Mouse (Mus musculus) olfactory bulb, adult 2 months (tissue): ENCODE results near the gene Calm1.

Experiments used
- CTCF ChIP-seq: fragments of 200-500 bp; IDR thresholded peaks from 2 replicates; pipeline ENCODE4 v1.5.1; 2012; ENCODE audit warnings: low read depth, mild to moderate bottlenecking, low read length, moderate library complexity; ENCODE audit not compliant: insufficient read depth
- POLR2A ChIP-seq: fragments of 200-500 bp; IDR thresholded peaks from 2 replicates; pipeline ENCODE4 v1.6.1; 2012; ENCODE audit warnings: mild to moderate bottlenecking, low read depth, low read length, moderate library complexity; ENCODE audit not compliant: insufficient read depth

DNA sequence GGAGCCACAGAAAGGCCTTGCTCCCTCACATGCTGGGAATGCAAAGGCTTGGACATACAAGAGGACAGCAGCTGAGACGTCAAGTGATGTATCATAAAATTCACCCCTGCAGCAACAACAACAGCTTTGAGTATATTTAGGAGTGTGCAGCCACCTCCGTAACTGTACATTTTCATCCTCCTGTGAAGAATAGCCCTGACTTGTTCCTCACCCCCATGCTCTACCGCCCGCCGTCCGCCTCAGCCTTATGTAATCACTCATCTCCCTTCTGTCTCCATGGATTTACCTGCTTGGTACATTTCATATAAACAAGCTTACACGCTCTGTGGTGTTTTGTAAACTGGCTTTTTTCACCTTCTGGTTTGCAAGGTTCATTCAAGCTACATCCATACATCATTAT is 46.8 kb upstream of the Calm1 start:
- TF ChIP-seq CTCF: no peak
- TF ChIP-seq POLR2A: no peak
